In the genomic region with DNA sequence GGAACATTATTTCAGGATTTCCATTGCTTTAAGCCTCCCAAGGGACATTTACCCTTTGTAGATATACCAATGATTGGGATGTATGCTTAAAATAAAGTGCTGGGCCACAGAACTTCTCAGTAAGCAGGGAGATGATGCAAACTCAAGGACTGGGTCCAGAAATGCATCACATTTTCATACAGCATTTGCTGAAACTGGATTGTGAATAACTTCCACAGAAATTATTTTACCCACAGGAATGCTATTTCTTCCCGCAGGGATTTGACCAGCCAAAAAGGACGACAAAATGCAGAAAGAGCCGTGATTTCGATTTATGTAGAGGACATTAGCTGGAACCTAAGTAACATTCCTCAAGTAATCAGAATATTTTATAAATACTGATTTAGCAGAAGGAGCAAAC, we compare ENCODE assay signal across 26 mouse cellular contexts.
"Had no signal": no experiment of that assay in that cellular context is flagged by ENCODE, and none has a peak within 500 bp of the region (broad histone marks: within the 10 kb centered on the region; RNA-seq: fewer than 3 reads in every experiment).

No protein-coding gene starts in this region.

- H3K9me3 ChIP-seq: heart, embryonic 13.5 days; heart, embryonic 15.5 days; hindbrain, embryonic 10.5 days; hindbrain, embryonic 12.5 days; intestine, embryonic 15.5 days; limb, embryonic 13.5 days; limb, embryonic 15.5 days; liver, embryonic 12.5 days had no signal

- H3K9ac ChIP-seq: heart, embryonic 13.5 days; heart, embryonic 15.5 days; hindbrain, embryonic 12.5 days; hindbrain, embryonic 14.5 days; intestine, embryonic 15.5 days; limb, embryonic 13.5 days; limb, embryonic 15.5 days; liver, embryonic 12.5 days; liver, embryonic 14.5 days had no signal

- H3K27me3 ChIP-seq: heart, embryonic 13.5 days; heart, embryonic 15.5 days; hindbrain, embryonic 12.5 days; intestine, embryonic 15.5 days; limb, embryonic 13.5 days; limb, embryonic 15.5 days; liver, embryonic 12.5 days had no signal

- H3K4me1 ChIP-seq: heart, embryonic 13.5 days; heart, embryonic 15.5 days; hindbrain, embryonic 10.5 days; hindbrain, embryonic 12.5 days; intestine, embryonic 15.5 days; limb, embryonic 15.5 days; liver, embryonic 12.5 days had no signal

- H3K27ac ChIP-seq: heart, adult 2 months; heart, embryonic 13.5 days; heart, embryonic 15.5 days; hindbrain, embryonic 10.5 days; hindbrain, embryonic 12.5 days; hindbrain, embryonic 14.5 days; intestine, embryonic 15.5 days; limb, embryonic 13.5 days; limb, embryonic 15.5 days; liver, embryonic 12.5 days; liver, embryonic 14.5 days had no signal

- H3K4me2 ChIP-seq: heart, embryonic 11.5 days; heart, embryonic 13.5 days; heart, embryonic 15.5 days; hindbrain, embryonic 12.5 days; hindbrain, embryonic 14.5 days; intestine, embryonic 15.5 days; limb, embryonic 13.5 days; limb, embryonic 15.5 days; liver, embryonic 12.5 days had no signal

- H3K36me3 ChIP-seq: heart, embryonic 13.5 days; heart, embryonic 15.5 days; hindbrain, embryonic 10.5 days; hindbrain, embryonic 12.5 days; intestine, embryonic 15.5 days; limb, embryonic 13.5 days; limb, embryonic 15.5 days; liver, embryonic 12.5 days had no signal

- ATAC-seq: hindbrain, embryonic 16.5 days; inflammation-experienced regulatory T-cells, adult 6 months; intestine, embryonic 15.5 days; intestine, postnatal 0 days; liver, embryonic 12.5 days had no signal

- H3K4me3 ChIP-seq: heart, adult 2 months; heart, embryonic 13.5 days; heart, embryonic 15.5 days; hindbrain, embryonic 10.5 days; hindbrain, embryonic 12.5 days; intestine, embryonic 15.5 days; limb, embryonic 13.5 days; limb, embryonic 15.5 days; liver, embryonic 12.5 days had no signal

- DNase-seq: gastrocnemius, postnatal 14 days; gastrocnemius, postnatal 36 days; heart, adult 2 months; heart, postnatal 14 days; heart, postnatal 4 days; kidney, adult 18-20 months; kidney, adult 8-10 months; kidney, postnatal 10 days; kidney, postnatal 36 days; layer of hippocampus, adult 9-11 months; layer of hippocampus, postnatal 36 days; left cerebral cortex, postnatal 4 days had no signal
